Mouse (Mus musculus): ENCODE data around the gene Mecp2. TPM values are rescaled to one million over a fixed set of nuclear protein-coding genes. Genes with fewer than 3 reads are reported as not detected.

Gene Mecp2
- polyA plus RNA-seq, 1 experiment from 2014 or later, result 10.5 TPM

GRCm38 (mm10) chrX:74037702-74038375 is 97.3 kb downstream of the Mecp2 start:
- no peak overlapping the region for H3K27ac ChIP-seq (ENCODE audit: low read depth)
- H3K4me3 ChIP-seq (ENCODE audit: low read depth, low read length), result no peak overlapping the region
- no peak for ATAC-seq (replicated peaks; ENCODE audit: low FRiP score, low TSS enrichment, low read depth)
- 80% methylated on average over 5 of the region's 5 CpGs for whole genome bisulfite sequencing
- no peak for DNase-seq (ENCODE audit: low spot score)
- no peak overlapping the region for H3K9ac ChIP-seq (ENCODE audit: low read length)
- H3K4me1 ChIP-seq (replicated peaks; ENCODE audit: control insufficient read depth, insufficient read depth, low read length), result no peaks in the 10 kb centered on the region
- no peaks in the 10 kb centered on the region for H3K27me3 ChIP-seq (replicated peaks; ENCODE audit: control insufficient read depth, insufficient read depth, low read length)
- H3K9me3 ChIP-seq (ENCODE audit: control insufficient read depth, low read length), result no peaks in the 10 kb centered on the region
- no peak overlapping the region for H3K4me2 ChIP-seq (ENCODE audit: low read length)
- H3K36me3 ChIP-seq (ENCODE audit: control insufficient read depth, insufficient read depth, low read length), result peaks cover 32% of the 10 kb centered on the region

- 67% methylated on average over 1 of the region's 1 CpGs for WGBS
- H3K36me3 ChIP-seq (ENCODE audit: control insufficient read depth, insufficient read depth, low read length), result peaks cover 12% of the 10 kb centered on the region
- no peak overlapping the region for H3K4me2 ChIP-seq (ENCODE audit: low read length)
- no peak overlapping the region for H3K9ac ChIP-seq (ENCODE audit: low read length)
- no peaks in the 10 kb centered on the region; the same call in 1 of the 2 replicates for H3K27me3 ChIP-seq (replicated peaks; ENCODE audit: control insufficient read depth, insufficient read depth, low read length)
- H3K9me3 ChIP-seq (ENCODE audit: control insufficient read depth, low read length), result no peaks in the 10 kb centered on the region
- no peak for DNase-seq (ENCODE audit: low spot score)
- H3K27ac ChIP-seq (ENCODE audit: low read depth), result no peak overlapping the region
- H3K4me1 ChIP-seq (replicated peaks; ENCODE audit: control insufficient read depth, insufficient read depth, low read length), result no peaks in the 10 kb centered on the region
- ATAC-seq (replicated peaks; ENCODE audit: low FRiP score, low TSS enrichment, low read depth), result no peak
- H3K4me3 ChIP-seq (ENCODE audit: low read depth, low read length), result no peak overlapping the region
These were observed 105.2 kb downstream of the Mecp2 start for GRCm38 (mm10) chrX:74030000-74030399.

GRCm38 (mm10) chrX:74023188-74024049 is 111.7 kb downstream of the Mecp2 start, which contains the start of gene Irak1:
Gene Irak1, minus strand, starts transcription at chrX:74023918.
- Histone ChIP-seq H3K9me3 (ENCODE audit: control insufficient read depth, low read length) (no peaks in the 10 kb centered on the region), H3K9ac (ENCODE audit: low read length) (peak within 1 kb of the TSS; percentile 79), H3K36me3 (ENCODE audit: control insufficient read depth, insufficient read depth, low read length) (peaks cover 9% of the 10 kb centered on the region), H3K27me3 (replicated peaks; ENCODE audit: control insufficient read depth, insufficient read depth, low read length) (no peaks in the 10 kb centered on the region), H3K4me2 (ENCODE audit: low read length) (peak within 1 kb of the TSS; percentile 52), H3K27ac (ENCODE audit: low read depth) (peak within 1 kb of the TSS; percentile 77), H3K4me3 (ENCODE audit: low read depth, low read length) (peak within 1 kb of the TSS; percentile 54), H3K4me1 (replicated peaks; ENCODE audit: control insufficient read depth, insufficient read depth, low read length) (no peaks in the 10 kb centered on the region)
- 14% methylated on average over 56 of the region's 72 CpGs for WGBS
- DNase-seq (ENCODE audit: low spot score), result peak; percentile 81
- peak; percentile 77 for ATAC-seq (replicated peaks; ENCODE audit: low FRiP score, low TSS enrichment, low read depth)

- Histone ChIP-seq H3K36me3 (ENCODE audit: control insufficient read depth, insufficient read depth, low read length) (peaks cover 12% of the 10 kb centered on the region), H3K9ac (ENCODE audit: low read length) (peak overlapping the region; percentile 79), H3K4me2 (ENCODE audit: low read length) (peak overlapping the region; percentile 52), H3K27me3 (replicated peaks; ENCODE audit: control insufficient read depth, insufficient read depth, low read length) (no peaks in the 10 kb centered on the region), H3K4me1 (replicated peaks; ENCODE audit: control insufficient read depth, insufficient read depth, low read length) (no peaks in the 10 kb centered on the region), H3K27ac (ENCODE audit: low read depth) (no peak overlapping the region), H3K9me3 (ENCODE audit: control insufficient read depth, low read length) (no peaks in the 10 kb centered on the region), H3K4me3 (ENCODE audit: low read depth, low read length) (peak overlapping the region; percentile 54)
- WGBS, result 23% methylated on average over 4 of the region's 6 CpGs
- ATAC-seq (replicated peaks; ENCODE audit: low FRiP score, low TSS enrichment, low read depth), result no peak
- peak; percentile 53 for DNase-seq (ENCODE audit: low spot score)
These were observed 112.4 kb downstream of the Mecp2 start for GRCm38 (mm10) chrX:74022795-74023187.

GRCm38 (mm10) chrX:74014597-74014996 is 120.6 kb downstream of the Mecp2 start:
- no peaks in the 10 kb centered on the region for H3K27me3 ChIP-seq (replicated peaks; ENCODE audit: control insufficient read depth, insufficient read depth, low read length)
- no peak overlapping the region for H3K4me3 ChIP-seq (ENCODE audit: low read depth, low read length)
- WGBS, result 100% methylated on average over 1 of the region's 1 CpGs
- H3K9ac ChIP-seq (ENCODE audit: low read length), result no peak overlapping the region
- H3K27ac ChIP-seq (ENCODE audit: low read depth), result no peak overlapping the region
- no peak overlapping the region for H3K4me2 ChIP-seq (ENCODE audit: low read length)
- no peaks in the 10 kb centered on the region for H3K9me3 ChIP-seq (ENCODE audit: control insufficient read depth, low read length)
- no peaks in the 10 kb centered on the region for H3K4me1 ChIP-seq (replicated peaks; ENCODE audit: control insufficient read depth, insufficient read depth, low read length)
- DNase-seq (ENCODE audit: low spot score) (no peak), ATAC-seq (replicated peaks; ENCODE audit: low FRiP score, low TSS enrichment, low read depth) (no peak)
- H3K36me3 ChIP-seq (ENCODE audit: control insufficient read depth, insufficient read depth, low read length), result 0 out of 2 replicates have a peak, but pooled peaks cover 12% of the 10 kb centered on the region

- Histone ChIP-seq H3K4me3 (ENCODE audit: low read depth, low read length) (no peak overlapping the region), H3K9me3 (ENCODE audit: control insufficient read depth, low read length) (no peaks in the 10 kb centered on the region), H3K27me3 (replicated peaks; ENCODE audit: control insufficient read depth, insufficient read depth, low read length) (no peaks in the 10 kb centered on the region), H3K36me3 (ENCODE audit: control insufficient read depth, insufficient read depth, low read length) (no peaks in the 10 kb centered on the region), H3K27ac (ENCODE audit: low read depth) (no peak overlapping the region), H3K4me2 (ENCODE audit: low read length) (no peak overlapping the region), H3K9ac (ENCODE audit: low read length) (no peak overlapping the region), H3K4me1 (replicated peaks; ENCODE audit: control insufficient read depth, insufficient read depth, low read length) (no peaks in the 10 kb centered on the region)
- WGBS, result 47% methylated on average over 8 of the region's 8 CpGs
- no peak for DNase-seq (ENCODE audit: low spot score)
- no peak for ATAC-seq (replicated peaks; ENCODE audit: low FRiP score, low TSS enrichment, low read depth)
These were observed 127.1 kb downstream of the Mecp2 start for GRCm38 (mm10) chrX:74008063-74008462.

- no peak overlapping the region for H3K27ac ChIP-seq (ENCODE audit: low read depth)
- DNase-seq (ENCODE audit: low spot score) (no peak), ATAC-seq (replicated peaks; ENCODE audit: low FRiP score, low TSS enrichment, low read depth) (no peak)
- 87% methylated on average over 21 of the region's 21 CpGs for WGBS
- H3K4me3 ChIP-seq (ENCODE audit: low read depth, low read length), result no peak overlapping the region
- no peak overlapping the region for H3K4me2 ChIP-seq (ENCODE audit: low read length)
- no peaks in the 10 kb centered on the region for H3K9me3 ChIP-seq (ENCODE audit: control insufficient read depth, low read length)
- no peaks in the 10 kb centered on the region for H3K4me1 ChIP-seq (replicated peaks; ENCODE audit: control insufficient read depth, insufficient read depth, low read length)
- no peak overlapping the region for H3K9ac ChIP-seq (ENCODE audit: low read length)
- no peaks in the 10 kb centered on the region for H3K27me3 ChIP-seq (replicated peaks; ENCODE audit: control insufficient read depth, insufficient read depth, low read length)
- H3K36me3 ChIP-seq (ENCODE audit: control insufficient read depth, insufficient read depth, low read length), result no peaks in the 10 kb centered on the region
These were observed 128.8 kb downstream of the Mecp2 start for GRCm38 (mm10) chrX:74006401-74006800.

- H3K36me3 ChIP-seq (ENCODE audit: control insufficient read depth, insufficient read depth, low read length), result no peaks in the 10 kb centered on the region
- H3K9ac ChIP-seq (ENCODE audit: low read length), result no peak overlapping the region
- no peaks in the 10 kb centered on the region for H3K9me3 ChIP-seq (ENCODE audit: control insufficient read depth, low read length)
- ATAC-seq (replicated peaks; ENCODE audit: low FRiP score, low TSS enrichment, low read depth) (no peak), DNase-seq (ENCODE audit: low spot score) (no peak)
- H3K4me3 ChIP-seq (ENCODE audit: low read depth, low read length), result no peak overlapping the region
- no peak overlapping the region for H3K27ac ChIP-seq (ENCODE audit: low read depth)
- no peaks in the 10 kb centered on the region for H3K4me1 ChIP-seq (replicated peaks; ENCODE audit: control insufficient read depth, insufficient read depth, low read length)
- H3K27me3 ChIP-seq (replicated peaks; ENCODE audit: control insufficient read depth, insufficient read depth, low read length), result no peaks in the 10 kb centered on the region
- WGBS, result 75% methylated on average over 2 of the region's 2 CpGs
- H3K4me2 ChIP-seq (ENCODE audit: low read length), result no peak overlapping the region
These were observed 131.5 kb downstream of the Mecp2 start for GRCm38 (mm10) chrX:74003644-74004043.
